Mouse (Mus musculus) spleen, postnatal 36 days (tissue): ENCODE measurements around the gene Cacnb1.
A peak's percentile ranks its signal among the peaks of the same experiment; 100 is the strongest.

Experiments
- DNase-seq, 2 experiments: peaks; one replicate each; pipeline ENCODE4 v3.0.0; 2022; ENCODE audit warnings: low spot score in 2 of 2, mixed read lengths in 1 of 2

Gene Cacnb1

GRCm38 (mm10) chr11:98022555-98023371 is at the start of gene Cacnb1:
Gene Cacnb1 (minus strand): TSS chr11:98023034.
- peak; percentile 50 to 55 for DNase-seq

GRCm38 (mm10) chr11:98067255-98067654 is 44.4 kb upstream of the Cacnb1 start:
- no peak for DNase-seq

- no peak for DNase-seq
Observed at GRCm38 (mm10) chr11:98066201-98066600, 43.4 kb upstream of the Cacnb1 start.

GRCm38 (mm10) chr11:98061904-98062562 is 39.2 kb upstream of the Cacnb1 start:
- no peak for DNase-seq

- DNase-seq = no peak
Observed at GRCm38 (mm10) chr11:98061441-98061840, 38.6 kb upstream of the Cacnb1 start.

- no peak for DNase-seq
Observed at GRCm38 (mm10) chr11:98060104-98060692, 37.4 kb upstream of the Cacnb1 start.

GRCm38 (mm10) chr11:98059662-98060061 is 36.8 kb upstream of the Cacnb1 start:
- DNase-seq = no peak

GRCm38 (mm10) chr11:98057998-98058397 is 35.2 kb upstream of the Cacnb1 start:
- DNase-seq = peak; percentile 20 to 27

GRCm38 (mm10) chr11:98057466-98057865 is 34.6 kb upstream of the Cacnb1 start:
- no peak for DNase-seq

GRCm38 (mm10) chr11:98052989-98053834 is 30.4 kb upstream of the Cacnb1 start, which contains the start of gene Stac2:
Gene Stac2 (minus strand): TSS chr11:98053462.
- peak; percentile 78 to 81 for DNase-seq

- DNase-seq = peak; percentile 86
Observed at GRCm38 (mm10) chr11:98052129-98052988, 29.5 kb upstream of the Cacnb1 start.

- peak; percentile 30 to 39 for DNase-seq
Observed at GRCm38 (mm10) chr11:98051611-98052128, 28.8 kb upstream of the Cacnb1 start.

GRCm38 (mm10) chr11:98050940-98051339 is 28.1 kb upstream of the Cacnb1 start:
- no peak for DNase-seq

- DNase-seq = no peak
Observed at GRCm38 (mm10) chr11:98050520-98050815, 27.6 kb upstream of the Cacnb1 start.

GRCm38 (mm10) chr11:98049672-98050519 is 27.1 kb upstream of the Cacnb1 start:
- DNase-seq = peak; percentile 54 to 62

GRCm38 (mm10) chr11:98047745-98048144 is 24.9 kb upstream of the Cacnb1 start:
- no peak for DNase-seq

- no peak for DNase-seq
Observed at GRCm38 (mm10) chr11:98046466-98046865, 23.6 kb upstream of the Cacnb1 start.

GRCm38 (mm10) chr11:98045596-98045995 is 22.8 kb upstream of the Cacnb1 start:
- no peak for DNase-seq

- DNase-seq = no peak
Observed at GRCm38 (mm10) chr11:98044074-98044473, 21.2 kb upstream of the Cacnb1 start.

GRCm38 (mm10) chr11:98042741-98043140 is 19.9 kb upstream of the Cacnb1 start:
- DNase-seq = no peak
